8 mouse cellular contexts compared by ENCODE assay signal in the genomic region with DNA sequence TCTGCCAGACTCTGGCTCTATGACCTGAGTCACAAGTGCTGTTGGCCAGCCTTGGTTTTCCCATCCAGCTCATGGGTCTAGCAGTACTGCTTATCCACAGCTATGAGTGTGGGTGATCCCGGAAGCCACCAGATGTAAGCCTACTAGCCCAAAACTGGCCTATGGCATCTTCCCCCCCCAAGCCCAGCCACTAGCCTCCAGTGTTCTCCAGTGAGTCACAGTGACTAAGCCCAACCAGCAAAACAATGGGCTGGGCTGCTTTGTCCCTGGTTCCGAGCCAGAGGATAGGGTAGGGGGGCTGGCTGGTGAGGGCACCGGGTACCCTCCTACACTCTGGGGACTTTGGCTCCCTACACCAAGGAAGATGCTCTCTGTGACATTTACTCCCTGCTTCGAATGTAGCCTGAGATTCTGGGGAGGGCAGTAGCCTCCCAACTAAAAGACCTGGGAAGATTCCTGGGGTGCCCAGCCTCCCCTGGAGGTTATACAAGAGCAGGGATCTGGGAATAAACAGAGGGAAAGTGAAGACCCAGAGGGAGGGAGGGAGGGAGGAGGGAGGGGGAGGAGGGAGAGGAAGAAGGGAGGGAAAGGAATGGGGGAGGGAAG. TPM values are rescaled to one million over a fixed set of nuclear protein-coding genes. Genes with fewer than 3 reads are reported as not detected.
DNase-seq lines count a peak whose midpoint lies in the region; ATAC-seq and TF ChIP-seq lines count a peak whose summit lies in the region.

No protein-coding gene starts in this region.

- no peaks in the 10 kb centered on the region for H3K36me3 ChIP-seq in C2C12 (ENCODE audit: control insufficient read depth, insufficient read depth)
- H3K36me3 ChIP-seq in forebrain, embryonic 14.5 days (ENCODE audit: control insufficient read depth, insufficient read depth, low read length): no peaks in the 10 kb centered on the region
- H3K36me3 ChIP-seq in hindbrain, embryonic 11.5 days (ENCODE audit: control insufficient read depth, insufficient read depth, low read length): no peaks in the 10 kb centered on the region
- no peaks in the 10 kb centered on the region for H3K36me3 ChIP-seq in stomach, postnatal 0 days (ENCODE audit: control insufficient read depth, insufficient read depth, low read length)

- no peak overlapping the region for H3K27ac ChIP-seq in forebrain, embryonic 14.5 days (ENCODE audit: low read depth, low read length)
- H3K27ac ChIP-seq in hindbrain, embryonic 11.5 days (ENCODE audit: low read depth, low read length): peak overlapping the region; percentile 43; the same call in 1 of the 2 replicates
- H3K27ac ChIP-seq in stomach, postnatal 0 days (replicated peaks): peak overlapping the region; percentile 97

- TF ChIP-seq EP300 in stomach, postnatal 0 days (optimal IDR thresholded peaks at IDR 0.05): no peak

- WGBS in forebrain, embryonic 14.5 days: 31% methylated on average over 4 of the region's 4 CpGs
- WGBS in hindbrain, embryonic 11.5 days: 23% methylated on average over 4 of the region's 4 CpGs
- 18% methylated on average over 4 of the region's 4 CpGs for WGBS in stomach, postnatal 0 days

- H3K9me3 ChIP-seq in forebrain, embryonic 14.5 days (replicated peaks; ENCODE audit: control insufficient read depth, low read length): no peaks in the 10 kb centered on the region
- no peaks in the 10 kb centered on the region for H3K9me3 ChIP-seq in hindbrain, embryonic 11.5 days (ENCODE audit: control insufficient read depth, low read length)
- no peaks in the 10 kb centered on the region for H3K9me3 ChIP-seq in stomach, postnatal 0 days (ENCODE audit: control insufficient read depth, low read length)

- H3K27me3 ChIP-seq in C2C12 (ENCODE audit: control insufficient read depth, insufficient read depth, insufficient read length): no peaks in the 10 kb centered on the region
- no peaks in the 10 kb centered on the region for H3K27me3 ChIP-seq in forebrain, embryonic 14.5 days (replicated peaks; ENCODE audit: control insufficient read depth, insufficient read depth, low read length)
- H3K27me3 ChIP-seq in hindbrain, embryonic 11.5 days (ENCODE audit: control insufficient read depth, insufficient read depth, low read length): 0 out of 2 replicates have a peak, but pooled peaks cover 2% of the 10 kb centered on the region
- H3K27me3 ChIP-seq in stomach, postnatal 0 days (ENCODE audit: control insufficient read depth, insufficient read depth, low read length): no peaks in the 10 kb centered on the region

- peaks cover 45% of the 10 kb centered on the region for H3K79me2 ChIP-seq in C2C12 (ENCODE audit: control insufficient read depth, insufficient read depth)

- no peak overlapping the region for H3ac ChIP-seq in C2C12 (ENCODE audit: control insufficient read depth, insufficient read length, low read depth)

- no peak overlapping the region for H3K4me3 ChIP-seq in C2C12 (ENCODE audit: insufficient read depth, poor library complexity, severe bottlenecking)
- H3K4me3 ChIP-seq in forebrain, embryonic 14.5 days (ENCODE audit: low read depth, low read length): no peak overlapping the region
- H3K4me3 ChIP-seq in hindbrain, embryonic 11.5 days (ENCODE audit: low read depth, low read length): no peak overlapping the region
- H3K4me3 ChIP-seq in stomach, postnatal 0 days (ENCODE audit: low read depth, low read length): no peak overlapping the region

- H3K79me3 ChIP-seq in C2C12 (ENCODE audit: low read depth): peaks cover 19% of the 10 kb centered on the region

- TF ChIP-seq CTCF in C2C12 (IDR thresholded peaks at IDR 0.05; ENCODE audit: control insufficient read depth, insufficient read depth, insufficient read length): no peak
- no peak for TF ChIP-seq CTCF in stomach, postnatal 0 days (IDR thresholded peaks at IDR 0.05; ENCODE audit: low read depth)

- H3K4me2 ChIP-seq in forebrain, embryonic 14.5 days (ENCODE audit: low read length): no peak overlapping the region
- H3K4me2 ChIP-seq in hindbrain, embryonic 11.5 days (replicated peaks; ENCODE audit: low read depth, low read length): no peak overlapping the region
- peak overlapping the region; percentile 40; the same call in 1 of the 2 replicates for H3K4me2 ChIP-seq in stomach, postnatal 0 days (replicated peaks; ENCODE audit: low read depth)

- H3K9ac ChIP-seq in forebrain, embryonic 14.5 days (ENCODE audit: low read length): no peak overlapping the region
- H3K9ac ChIP-seq in hindbrain, embryonic 11.5 days (ENCODE audit: low read depth, low read length): no peak overlapping the region
- peak overlapping the region; percentile 45; the same call in 1 of the 2 replicates for H3K9ac ChIP-seq in stomach, postnatal 0 days (ENCODE audit: low read length)

- peaks cover 3% of the 10 kb centered on the region; the same call in 1 of the 2 replicates for H3K4me1 ChIP-seq in forebrain, embryonic 14.5 days (ENCODE audit: control insufficient read depth, insufficient read depth, low read length)
- H3K4me1 ChIP-seq in hindbrain, embryonic 11.5 days (replicated peaks; ENCODE audit: control insufficient read depth, insufficient read depth, low read length): peaks cover 14% of the 10 kb centered on the region
- peaks cover 8% of the 10 kb centered on the region for H3K4me1 ChIP-seq in stomach, postnatal 0 days (replicated peaks; ENCODE audit: control insufficient read depth, insufficient read depth)

- peak; percentile 19 for DNase-seq in cerebellum, adult 11-12 months
- DNase-seq in forebrain, embryonic 14.5 days (ENCODE audit: low spot score): peak; percentile 34
- DNase-seq in hindbrain, embryonic 11.5 days (ENCODE audit: low spot score): peak; percentile 49
- DNase-seq in lung, postnatal 14 days: peak; percentile 64
- peak; percentile 51 for DNase-seq in stomach, postnatal 0 days (ENCODE audit: low spot score)
- DNase-seq in layer of hippocampus, adult 18-20 months (ENCODE audit: low spot score in 2 of 2): no peak

- ATAC-seq in cerebellum, adult (ENCODE audit: insufficient number of reproducible peaks, low FRiP score, low TSS enrichment): no peak
- 0 out of 2 replicates have a peak, but pooled peaks have one; percentile 20 for ATAC-seq in forebrain, embryonic 14.5 days
- ATAC-seq in hindbrain, embryonic 11.5 days (ENCODE audit: low FRiP score): no peak
- ATAC-seq in stomach, postnatal 0 days (ENCODE audit: low FRiP score, low TSS enrichment): peak; percentile 68

TF ChIP-seq in C2C12, 6 proteins besides CTCF, POLR2A, EP300 and RAD21:
- TF ChIP-seq USF1 (IDR thresholded peaks at IDR 0.05; ENCODE audit: low read depth) (no peak), MAX (IDR thresholded peaks at IDR 0.05) (no peak), FOSL1 (IDR thresholded peaks at IDR 0.05; ENCODE audit: insufficient read depth, low read length, poor library complexity, severe bottlenecking) (peak; percentile 13)

RNA-seq across cellular contexts. Expression of gene Lsp1, which starts 10.3 kb away (rescaled TPM):
- 96.1 TPM for polyA plus RNA-seq in C2C12 (2012; fragmentation: generic; extraction: Trizol)
- polyA plus RNA-seq in forebrain, embryonic 14.5 days (2014; fragmentation: Nextera tagmentation; extraction: Ambion mirVana): 5.8 and 5.9 TPM in 2 replicates
- 16.1 and 18.7 TPM in 2 replicates for polyA plus RNA-seq in hindbrain, embryonic 11.5 days (2014; fragmentation: Nextera tagmentation; extraction: Ambion mirVana)
- 107 and 110 TPM in 2 replicates for polyA plus RNA-seq in stomach, postnatal 0 days (2015; fragmentation: Nextera tagmentation; extraction: Ambion mirVana)
- 1 to 10 TPM; 2.6 to 3.1 TPM for total RNA-seq in layer of hippocampus, adult 18-20 months (2021)

RNA-seq across cellular contexts. Expression of gene Tnnt3, which starts 27.7 kb away (rescaled TPM):
- 6.8 TPM for polyA plus RNA-seq in C2C12 (2012; fragmentation: generic; extraction: Trizol)
- polyA plus RNA-seq in forebrain, embryonic 14.5 days (2014; fragmentation: Nextera tagmentation; extraction: Ambion mirVana): 0.42 and 0.53 TPM in 2 replicates
- polyA plus RNA-seq in hindbrain, embryonic 11.5 days (2014; fragmentation: Nextera tagmentation; extraction: Ambion mirVana): 1.7 and 1.9 TPM in 2 replicates
- polyA plus RNA-seq in stomach, postnatal 0 days (2015; fragmentation: Nextera tagmentation; extraction: Ambion mirVana): 8.0 and 11.7 TPM in 2 replicates
- not detected for total RNA-seq in layer of hippocampus, adult 18-20 months (2021)

RNA-seq across cellular contexts. Expression of gene Tnni2, which starts 29.3 kb away (rescaled TPM):
- 7.5 TPM for polyA plus RNA-seq in C2C12 (2012; fragmentation: generic; extraction: Trizol)
- polyA plus RNA-seq in forebrain, embryonic 14.5 days (2014; fragmentation: Nextera tagmentation; extraction: Ambion mirVana): 0.67 and 0.82 TPM in 2 replicates
- polyA plus RNA-seq in hindbrain, embryonic 11.5 days (2014; fragmentation: Nextera tagmentation; extraction: Ambion mirVana): 1.4 and 1.7 TPM in 2 replicates
- 19.1 and 19.6 TPM in 2 replicates for polyA plus RNA-seq in stomach, postnatal 0 days (2015; fragmentation: Nextera tagmentation; extraction: Ambion mirVana)
- total RNA-seq in layer of hippocampus, adult 18-20 months (2021): 1 to 10 TPM in 1 of 2 experiments, not detected in 1; 1.2 TPM

RNA-seq across cellular contexts. Expression of gene Syt8, which starts 36.3 kb away (rescaled TPM):
- polyA plus RNA-seq in C2C12 (2012; fragmentation: generic; extraction: Trizol): 0.07 TPM
- not detected in 2 replicates for polyA plus RNA-seq in forebrain, embryonic 14.5 days (2014; fragmentation: Nextera tagmentation; extraction: Ambion mirVana)
- not detected in 2 replicates for polyA plus RNA-seq in hindbrain, embryonic 11.5 days (2014; fragmentation: Nextera tagmentation; extraction: Ambion mirVana)
- 70.7 and 78.9 TPM in 2 replicates for polyA plus RNA-seq in stomach, postnatal 0 days (2015; fragmentation: Nextera tagmentation; extraction: Ambion mirVana)
- not detected for total RNA-seq in layer of hippocampus, adult 18-20 months (2021)

Comparison
In these comparisons a context has a peak if more than half of its experiments do, and no peak if none do; other contexts are left out.
1. DNase-seq: peak in cerebellum, adult 11-12 months (single experiment), forebrain, embryonic 14.5 days (single experiment), hindbrain, embryonic 11.5 days (single experiment), lung, postnatal 14 days (single experiment) and stomach, postnatal 0 days (single experiment); none in layer of hippocampus, adult 18-20 months (0 of 2).
2. ATAC-seq: peak in forebrain, embryonic 14.5 days (single experiment) and stomach, postnatal 0 days (single experiment); none in cerebellum, adult (single experiment) and hindbrain, embryonic 11.5 days (single experiment).